Mouse (Mus musculus): ENCODE data around the gene Lcn11. TPM values are rescaled to one million over a fixed set of nuclear protein-coding genes. Genes with fewer than 3 reads are reported as not detected.

Gene Lcn11
- total RNA-seq, 2 experiments from 2014 or later = not detected

DNA sequence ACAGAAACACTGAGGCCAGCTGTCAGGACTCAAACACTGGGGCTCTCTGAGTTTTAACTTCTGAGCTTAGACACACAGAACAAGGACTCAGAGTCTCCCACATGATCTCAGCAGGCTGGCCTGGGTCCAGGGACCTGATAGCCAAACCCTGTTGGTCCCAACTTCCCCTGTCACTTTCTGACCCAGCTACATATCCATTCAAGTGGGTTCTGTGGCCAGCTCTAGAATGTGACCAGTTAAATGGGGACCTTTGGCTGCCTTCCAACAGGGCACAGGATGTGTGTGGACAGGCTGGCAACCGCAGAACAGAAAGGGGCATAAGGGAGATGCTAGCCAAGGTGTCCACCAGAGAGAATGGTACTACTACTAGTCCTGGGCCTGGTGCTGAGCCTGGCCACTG lies 46.0 kb downstream of the Lcn11 start, which contains the start of gene Lcn9:
Gene Lcn9 (plus strand): TSS at position 348 of the 400 bp plus-strand sequence.
- intact Hi-C loops (cut with DNase I) = no loop called here
- DNase-seq = no peak

DNA sequence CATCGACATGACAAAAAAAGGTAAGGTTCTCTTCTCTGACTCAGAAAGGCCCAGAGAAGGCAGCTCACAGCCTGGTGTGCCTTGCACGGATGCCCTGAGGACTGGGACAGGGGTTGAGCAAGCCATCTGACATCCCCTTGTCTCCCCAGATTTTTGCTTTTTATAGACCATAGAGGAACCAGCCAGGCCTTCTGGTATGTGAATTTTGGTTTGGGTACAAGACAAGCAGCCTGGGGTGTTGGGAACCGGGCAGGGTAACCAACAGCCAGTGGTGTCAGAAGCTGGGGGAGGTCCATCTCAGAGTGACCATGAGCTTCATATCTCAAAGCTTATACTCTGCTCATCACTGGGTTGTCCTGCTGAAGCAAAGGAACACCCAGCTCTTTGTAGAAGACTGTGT lies 47.9 kb downstream of the Lcn11 start:
- intact Hi-C loops (cut with DNase I) = no loop called here
- DNase-seq = no peak

DNA sequence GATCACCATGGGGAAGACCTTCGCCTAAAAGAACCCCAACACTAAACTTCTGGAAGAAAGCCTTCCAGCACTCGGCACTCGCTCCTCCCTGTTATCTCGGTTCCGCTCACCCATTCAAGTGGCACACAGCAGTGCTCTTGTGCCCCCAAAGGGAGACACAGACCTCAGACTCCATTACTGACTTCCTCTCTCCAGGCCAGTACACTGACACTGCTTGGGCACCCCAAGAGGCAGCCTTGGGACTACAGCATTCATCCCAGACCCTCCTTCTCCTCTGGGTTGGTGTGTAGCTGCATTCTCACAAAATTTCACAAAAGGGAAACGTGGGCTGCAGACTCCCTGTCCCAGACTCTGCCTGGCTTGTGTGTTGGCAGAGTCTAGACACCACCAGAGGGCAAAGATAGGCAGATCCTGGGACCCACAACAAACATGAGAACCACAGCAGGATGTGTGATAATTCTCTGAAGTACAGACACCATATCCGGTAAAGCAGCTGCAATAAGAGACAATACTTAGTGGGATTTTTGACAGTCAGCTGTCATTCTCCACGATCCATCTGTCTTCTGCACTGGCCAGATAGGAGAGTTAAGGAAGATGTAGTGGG lies 51.6 kb downstream of the Lcn11 start:
- no peak for DNase-seq
- intact Hi-C loops (cut with DNase I) = no loop called here

Other genes with a start within 250 kb of the Lcn11 start
- gene Traf2, start 230.1 kb upstream of the Lcn11 start, total RNA-seq (2021) = 10 to 100 TPM in 1 of 2 experiments, 1 to 10 TPM in 1; 9.8 to 11.5 TPM
- 100 to 1,000 TPM; 139 to 157 TPM for gene Edf1, start 219.2 kb upstream of the Lcn11 start, total RNA-seq (2021)
- 1 to 10 TPM in 1 of 2 experiments, under 1 TPM in 1; 0.74 to 4.7 TPM for gene Mamdc4, start 202.2 kb upstream of the Lcn11 start, total RNA-seq (2021)
- 10 to 100 TPM; 50.2 to 53.9 TPM for gene Phpt1, start 201.8 kb upstream of the Lcn11 start, total RNA-seq (2021)
- gene Ajm1, start 195.3 kb upstream of the Lcn11 start, total RNA-seq (2021) = not detected
- 10 to 100 TPM; 74.4 to 75.9 TPM for gene Rabl6, start 168.5 kb upstream of the Lcn11 start, total RNA-seq (2021)
- gene Ccdc183, start 159.3 kb upstream of the Lcn11 start, total RNA-seq (2021) = not detected
- gene Tmem141, start 155.0 kb upstream of the Lcn11 start, total RNA-seq (2021) = 10 to 100 TPM; 11.1 to 18.7 TPM
- 1 to 10 TPM; 2.3 to 3.3 TPM for gene Fcna, start 149.0 kb upstream of the Lcn11 start, total RNA-seq (2021)
- gene Lcn8, start 123.9 kb upstream of the Lcn11 start, total RNA-seq (2021) = 10 to 100 TPM; 12.7 to 13.6 TPM
- gene Lcn5, start 119.1 kb upstream of the Lcn11 start, total RNA-seq (2021) = not detected
- not detected for gene Lcn6, start 100.2 kb upstream of the Lcn11 start, total RNA-seq (2021)
- not detected for gene Lcn10, start 94.3 kb upstream of the Lcn11 start, total RNA-seq (2021)
- gene Obp2a, start 77.0 kb upstream of the Lcn11 start, total RNA-seq (2021) = not detected
- gene Bmyc, start 70.3 kb upstream of the Lcn11 start, total RNA-seq (2021) = 10 to 100 TPM; 15.4 to 16.3 TPM
- not detected for gene Obp2b, start 40.0 kb upstream of the Lcn11 start, total RNA-seq (2021)
- not detected for gene Lcn3, start 11.4 kb upstream of the Lcn11 start, total RNA-seq (2021)
- gene Gm13539, start 5.2 kb downstream of the Lcn11 start, total RNA-seq (2021) = not detected
- not detected for gene Glt6d1, start 38.8 kb downstream of the Lcn11 start, total RNA-seq (2021)
- gene Lcn9, start 46.1 kb downstream of the Lcn11 start, total RNA-seq (2021) = not detected
- not detected for gene Sohlh1, start 70.2 kb downstream of the Lcn11 start, total RNA-seq (2021)
- under 1 TPM in 1 of 2 experiments, not detected in 1; 0.20 TPM for gene Kcnt1, start 86.7 kb downstream of the Lcn11 start, total RNA-seq (2021)
- gene Camsap1, start 206.3 kb downstream of the Lcn11 start, total RNA-seq (2021) = 10 to 100 TPM; 34.3 to 34.9 TPM
- gene Ubac1, start 244.7 kb downstream of the Lcn11 start, total RNA-seq (2021) = 100 to 1,000 TPM; 197 to 239 TPM